Mouse (Mus musculus) kidney, embryonic 15.5 days (tissue): ENCODE measurements at regions not wholly inside any gene's neighbourhood (a gene's known extent, or its start where the extent isn't known, plus 50 kb on each side); places are given as distances from the start of the nearest gene placed in this dataset.
A peak's percentile ranks its signal among the peaks of the same experiment; 100 is the strongest.

Experiments
- ATAC-seq: fragments of 200-750 bp; cut with Nextera tagmentation; replicated peaks from 2 replicates; pipeline ENCODE4 v1.8.0; 2017; ENCODE audit warnings: moderate TSS enrichment; ENCODE audit not compliant: low FRiP score
- H3K27ac ChIP-seq: fragments of 300-500 bp; sonication (generic); 2 replicates; pipeline ENCODE4 v1.5.1; 2015; ENCODE audit warnings: mild to moderate bottlenecking, inconsistent platforms
- H3K27me3 ChIP-seq: fragments of 300-500 bp; sonication (generic); 2 replicates; pipeline ENCODE4 v1.6.1; 2015; ENCODE audit warnings: inconsistent platforms
- H3K36me3 ChIP-seq: fragments of 300-500 bp; sonication (generic); 2 replicates; pipeline ENCODE4 v1.6.1; 2015; ENCODE audit warnings: inconsistent platforms
- H3K4me1 ChIP-seq: fragments of 300-500 bp; sonication (generic); 2 replicates; pipeline ENCODE4 v1.6.1; 2015; ENCODE audit warnings: inconsistent platforms
- H3K4me2 ChIP-seq: fragments of 300-500 bp; sonication (generic); 2 replicates; pipeline ENCODE4 v1.6.1; 2015; ENCODE audit warnings: moderate library complexity, mild to moderate bottlenecking, inconsistent platforms
- H3K4me3 ChIP-seq: fragments of 300-500 bp; sonication (generic); replicated peaks from 2 replicates; pipeline ENCODE4 v1.5.1; 2015; ENCODE audit warnings: mild to moderate bottlenecking, inconsistent platforms
- H3K9ac ChIP-seq: fragments of 300-500 bp; sonication (generic); 2 replicates; pipeline ENCODE4 v1.6.1; 2015; ENCODE audit warnings: mild to moderate bottlenecking, inconsistent platforms
- H3K9me3 ChIP-seq: fragments of 300-500 bp; sonication (generic); replicated peaks from 2 replicates; pipeline ENCODE4 v1.6.1; 2016; ENCODE audit warnings: inconsistent platforms
- WGBS: fragments of 180-500 bp; shearing (Covaris S2); methylation state at CpG from one replicate; pipeline ENCODE4 v1.1.7; 2015; ENCODE audit warnings: mixed read lengths; 5-methylcytosine and 5-hydroxymethylcytosine counted together

- H3K27me3 ChIP-seq: no peaks in the 10 kb centered on the region
- peaks cover 28% of the 10 kb centered on the region for H3K4me1 ChIP-seq
- H3K4me2 ChIP-seq: no peak overlapping the region
- H3K9ac ChIP-seq: no peak overlapping the region
- ATAC-seq: no peak
- no peak overlapping the region for H3K4me3 ChIP-seq
- no peaks in the 10 kb centered on the region for H3K9me3 ChIP-seq
- H3K36me3 ChIP-seq: no peaks in the 10 kb centered on the region
- H3K27ac ChIP-seq: peak overlapping the region; percentile 22; the same call in 1 of the 2 replicates
- WGBS: 65% methylated on average over 8 of the region's 8 CpGs
These were observed 53.2 kb downstream of the Gm815 start for GRCm38 (mm10) chr19:26938911-26939310.

GRCm38 (mm10) chr19:26944006-26944405 lies 58.3 kb downstream of the Gm815 start:
- H3K4me2 ChIP-seq: no peak overlapping the region
- no peaks in the 10 kb centered on the region for H3K9me3 ChIP-seq
- H3K9ac ChIP-seq: no peak overlapping the region
- ATAC-seq: no peak
- no peaks in the 10 kb centered on the region for H3K27me3 ChIP-seq
- H3K27ac ChIP-seq: no peak overlapping the region
- no peak overlapping the region for H3K4me3 ChIP-seq
- H3K4me1 ChIP-seq: peaks cover 23% of the 10 kb centered on the region
- 87% methylated on average over 2 of the region's 2 CpGs for WGBS
- H3K36me3 ChIP-seq: no peaks in the 10 kb centered on the region

- Histone ChIP-seq H3K27me3 (no peaks in the 10 kb centered on the region), H3K9me3 (no peaks in the 10 kb centered on the region), H3K4me2 (no peak overlapping the region), H3K27ac (no peak overlapping the region), H3K4me1 (peaks cover 20% of the 10 kb centered on the region), H3K9ac (no peak overlapping the region), H3K4me3 (no peak overlapping the region), H3K36me3 (no peaks in the 10 kb centered on the region)
- 27% methylated on average over 3 of the region's 3 CpGs for WGBS
- no peak for ATAC-seq
These were observed 60.9 kb downstream of the Gm815 start for GRCm38 (mm10) chr19:26946562-26946961.

- Histone ChIP-seq H3K9me3 (no peaks in the 10 kb centered on the region), H3K4me2 (no peak overlapping the region), H3K36me3 (no peaks in the 10 kb centered on the region), H3K27me3 (no peaks in the 10 kb centered on the region), H3K9ac (no peak overlapping the region), H3K4me3 (no peak overlapping the region), H3K4me1 (peaks cover 3% of the 10 kb centered on the region; the same call in 1 of the 2 replicates), H3K27ac (no peak overlapping the region)
- ATAC-seq: no peak
- WGBS: 91% methylated on average over 2 of the region's 2 CpGs
These were observed 62.8 kb downstream of the Gm815 start for GRCm38 (mm10) chr19:26948479-26948878.

- no peak overlapping the region for H3K9ac ChIP-seq
These were observed 63.5 kb downstream of the Gm815 start for GRCm38 (mm10) chr19:26949153-26949552.

GRCm38 (mm10) chr19:26953348-26953747 lies 67.7 kb downstream of the Gm815 start:
- Histone ChIP-seq H3K4me1 (no peaks in the 10 kb centered on the region), H3K4me3 (no peak overlapping the region), H3K36me3 (no peaks in the 10 kb centered on the region), H3K27ac (no peak overlapping the region), H3K9ac (no peak overlapping the region), H3K9me3 (no peaks in the 10 kb centered on the region), H3K4me2 (no peak overlapping the region), H3K27me3 (no peaks in the 10 kb centered on the region)
- WGBS: 84% methylated on average over 8 of the region's 8 CpGs
- ATAC-seq: no peak

More at GRCm38 (mm10) chr19:26949153-26949552, 63.5 kb downstream of the Gm815 start:
- H3K4me1 ChIP-seq: peaks cover 3% of the 10 kb centered on the region; the same call in 1 of the 2 replicates
- no peak for ATAC-seq
- no peak overlapping the region for H3K27ac ChIP-seq
- 88% methylated on average over 4 of the region's 4 CpGs for WGBS
- no peak overlapping the region for H3K4me3 ChIP-seq
- no peaks in the 10 kb centered on the region for H3K27me3 ChIP-seq
- no peak overlapping the region for H3K4me2 ChIP-seq
- H3K36me3 ChIP-seq: no peaks in the 10 kb centered on the region
- H3K9me3 ChIP-seq: no peaks in the 10 kb centered on the region

GRCm38 (mm10) chr19:26966055-26966760 lies 80.5 kb downstream of the Gm815 start:
- ATAC-seq: no peak
- H3K27ac ChIP-seq: no peak overlapping the region
- H3K27me3 ChIP-seq: no peaks in the 10 kb centered on the region
- no peak overlapping the region for H3K9ac ChIP-seq
- no peaks in the 10 kb centered on the region for H3K4me1 ChIP-seq
- no peak overlapping the region for H3K4me3 ChIP-seq
- no peaks in the 10 kb centered on the region for H3K9me3 ChIP-seq
- H3K36me3 ChIP-seq: no peaks in the 10 kb centered on the region
- 90% methylated on average over 6 of the region's 6 CpGs for WGBS
- H3K4me2 ChIP-seq: no peak overlapping the region

GRCm38 (mm10) chr19:26973058-26973457 lies 87.4 kb downstream of the Gm815 start:
- no peak for ATAC-seq
- no peak overlapping the region for H3K27ac ChIP-seq
- H3K4me1 ChIP-seq: peaks cover 7% of the 10 kb centered on the region
- no peak overlapping the region for H3K9ac ChIP-seq
- no peak overlapping the region for H3K4me3 ChIP-seq
- no peaks in the 10 kb centered on the region for H3K9me3 ChIP-seq
- H3K4me2 ChIP-seq: no peak overlapping the region
- no peaks in the 10 kb centered on the region for H3K36me3 ChIP-seq
- no peaks in the 10 kb centered on the region for H3K27me3 ChIP-seq
- WGBS: 68% methylated on average over 1 of the region's 1 CpGs

GRCm38 (mm10) chr19:26973773-26974548 lies 88.3 kb downstream of the Gm815 start:
- no peaks in the 10 kb centered on the region for H3K27me3 ChIP-seq
- H3K4me2 ChIP-seq: no peak overlapping the region
- WGBS: 91% methylated on average over 6 of the region's 6 CpGs
- H3K4me3 ChIP-seq: no peak overlapping the region
- H3K9me3 ChIP-seq: no peaks in the 10 kb centered on the region
- H3K27ac ChIP-seq: no peak overlapping the region
- ATAC-seq: no peak
- no peak overlapping the region for H3K9ac ChIP-seq
- no peaks in the 10 kb centered on the region for H3K36me3 ChIP-seq
- H3K4me1 ChIP-seq: peaks cover 11% of the 10 kb centered on the region

GRCm38 (mm10) chr19:26974576-26975204 lies 89.0 kb downstream of the Gm815 start:
- 96% methylated on average over 3 of the region's 3 CpGs for WGBS
- peaks cover 11% of the 10 kb centered on the region for H3K4me1 ChIP-seq
- H3K9ac ChIP-seq: no peak overlapping the region
- no peaks in the 10 kb centered on the region for H3K36me3 ChIP-seq
- no peak for ATAC-seq
- no peaks in the 10 kb centered on the region for H3K9me3 ChIP-seq
- no peaks in the 10 kb centered on the region for H3K27me3 ChIP-seq
- H3K4me3 ChIP-seq: no peak overlapping the region
- H3K27ac ChIP-seq: no peak overlapping the region
- no peak overlapping the region for H3K4me2 ChIP-seq

- H3K9me3 ChIP-seq: no peaks in the 10 kb centered on the region
- no peak overlapping the region for H3K4me2 ChIP-seq
- no peak overlapping the region for H3K27ac ChIP-seq
- ATAC-seq: no peak
- no peaks in the 10 kb centered on the region for H3K27me3 ChIP-seq
- H3K36me3 ChIP-seq: no peaks in the 10 kb centered on the region
- 72% methylated on average over 7 of the region's 7 CpGs for WGBS
- H3K4me3 ChIP-seq: no peak overlapping the region
- H3K4me1 ChIP-seq: peaks cover 11% of the 10 kb centered on the region
- no peak overlapping the region for H3K9ac ChIP-seq
These were observed 91.1 kb downstream of the Gm815 start for GRCm38 (mm10) chr19:26976604-26977322.
